Mouse (Mus musculus) heart, embryonic 15.5 days (tissue): ENCODE data around the gene Boc. TPM values are rescaled to one million over a fixed set of nuclear protein-coding genes. Genes with fewer than 3 reads are reported as not detected.
A peak's percentile ranks its signal among the peaks of the same experiment; 100 is the strongest.

ENCODE experiments used
- ATAC-seq: fragments of 200-750 bp; cut with Nextera tagmentation; replicated peaks from 2 replicates; pipeline ENCODE4 v1.8.0; 2017; ENCODE audit warnings: low read depth, moderate TSS enrichment; ENCODE audit not compliant: insufficient number of reproducible peaks, insufficient read depth, low FRiP score
- H3K27ac ChIP-seq: fragments of 300-500 bp; sonication (generic); 2 replicates; pipeline ENCODE4 v1.5.1; 2015; ENCODE audit warnings: mild to moderate bottlenecking, inconsistent platforms
- H3K27me3 ChIP-seq: fragments of 300-500 bp; sonication (generic); 2 replicates; pipeline ENCODE4 v1.6.1; 2015; ENCODE audit warnings: inconsistent platforms
- H3K36me3 ChIP-seq: fragments of 300-500 bp; sonication (generic); 2 replicates; pipeline ENCODE4 v1.6.1; 2015; ENCODE audit warnings: mild to moderate bottlenecking, inconsistent platforms
- H3K4me1 ChIP-seq: fragments of 300-500 bp; sonication (generic); replicated peaks from 2 replicates; pipeline ENCODE4 v1.6.1; 2015; ENCODE audit warnings: inconsistent platforms
- H3K4me2 ChIP-seq: fragments of 300-500 bp; sonication (generic); 2 replicates; pipeline ENCODE4 v1.6.1; 2015; ENCODE audit warnings: inconsistent platforms, mild to moderate bottlenecking, moderate library complexity
- H3K4me3 ChIP-seq: fragments of 300-500 bp; sonication (generic); 2 replicates; pipeline ENCODE4 v1.5.1; 2015; ENCODE audit warnings: mild to moderate bottlenecking, inconsistent platforms
- H3K9ac ChIP-seq: fragments of 300-500 bp; sonication (generic); 2 replicates; pipeline ENCODE4 v1.6.1; 2015; ENCODE audit warnings: mild to moderate bottlenecking, inconsistent platforms
- H3K9me3 ChIP-seq: fragments of 300-500 bp; sonication (generic); replicated peaks from 2 replicates; pipeline ENCODE4 v1.6.1; 2016; ENCODE audit warnings: inconsistent platforms
- WGBS: fragments of 180-500 bp; shearing (Covaris S2); methylation state at CpG from one replicate; pipeline ENCODE4 v1.1.7; 2015; ENCODE audit warnings: mixed read lengths; 5-methylcytosine and 5-hydroxymethylcytosine counted together
- polyA plus RNA-seq: library from polyadenylated mRNA; unstranded; fragments of >200 nt; fragmentation: Nextera tagmentation; extraction: Ambion mirVana; gene quantifications from 2 replicates; pipeline ENCODE4 v1.2.1, GENCODE M21; 2015

Gene Boc
- polyA plus RNA-seq: 7.7 and 14.0 TPM in 2 replicates

DNA sequence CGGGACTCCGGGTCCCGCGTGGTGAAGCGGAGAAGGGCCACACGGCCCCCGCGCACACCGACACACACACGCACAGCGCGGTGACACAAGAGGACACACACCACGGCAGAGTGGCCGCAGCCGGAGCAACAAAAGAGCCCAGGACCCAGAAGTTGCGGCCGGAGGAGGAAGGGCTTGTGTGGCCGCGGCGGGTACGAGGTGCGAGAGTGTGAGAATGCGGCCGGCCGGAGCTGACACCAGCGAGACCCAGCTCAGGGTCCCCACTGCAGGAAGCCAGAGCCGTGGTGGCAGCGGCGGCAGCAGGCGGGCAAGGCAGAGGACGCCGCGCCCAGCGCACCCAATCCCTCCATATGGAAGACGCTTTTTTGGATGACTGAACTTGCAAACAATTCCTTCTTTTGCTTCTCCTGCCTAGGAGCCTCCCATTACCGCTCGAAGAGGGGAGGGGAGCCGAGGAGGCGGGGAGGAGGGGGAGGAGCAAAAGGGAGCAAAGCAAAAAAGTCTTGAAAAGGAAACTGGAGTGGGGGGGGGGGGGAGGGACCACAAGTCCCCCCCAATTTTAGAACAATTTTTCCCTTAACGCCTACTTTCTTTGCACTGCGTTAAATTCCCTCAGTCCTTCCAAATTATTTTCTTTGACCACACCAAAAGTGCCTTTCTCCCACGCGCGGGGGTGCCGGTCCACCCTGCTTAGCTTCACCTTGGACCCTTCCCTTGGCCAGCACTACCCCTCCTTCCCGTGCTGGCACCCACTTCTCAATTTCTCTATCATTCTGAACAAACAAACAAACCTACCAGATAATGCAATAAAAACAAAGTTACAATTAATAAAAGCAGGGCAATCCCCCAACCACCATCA, at the start of gene Boc:
Gene Boc, minus strand, starts transcription at position 427 of the 859 bp plus-strand sequence.
- peak; percentile 59 for ATAC-seq
- peak within 1 kb of the TSS; percentile 90 for H3K9ac ChIP-seq
- peak within 1 kb of the TSS; percentile 91 for H3K27ac ChIP-seq
- WGBS: 0% methylated on average over 45 of the region's 46 CpGs
- H3K4me2 ChIP-seq: peak within 1 kb of the TSS; percentile 94
- peaks cover 6% of the 10 kb centered on the region; the same call in 1 of the 2 replicates for H3K4me1 ChIP-seq
- 0 out of 2 replicates have a peak, but pooled peaks cover 3% of the 10 kb centered on the region for H3K27me3 ChIP-seq
- no peaks in the 10 kb centered on the region for H3K9me3 ChIP-seq
- H3K4me3 ChIP-seq: peak within 1 kb of the TSS; percentile 93
- no peaks in the 10 kb centered on the region for H3K36me3 ChIP-seq

GRCm38 (mm10) chr16:44606643-44607042, 47.9 kb upstream of the Boc start:
- Histone ChIP-seq H3K9me3 (no peaks in the 10 kb centered on the region), H3K4me3 (no peak overlapping the region), H3K4me2 (no peak overlapping the region), H3K36me3 (no peaks in the 10 kb centered on the region), H3K27ac (no peak overlapping the region), H3K9ac (no peak overlapping the region), H3K4me1 (0 out of 2 replicates have a peak, but pooled peaks cover 2% of the 10 kb centered on the region), H3K27me3 (no peaks in the 10 kb centered on the region)
- ATAC-seq: no peak
- WGBS: 72% methylated on average over 1 of the region's 1 CpGs

GRCm38 (mm10) chr16:44604021-44604616, 45.4 kb upstream of the Boc start:
- 51% methylated on average over 9 of the region's 9 CpGs for WGBS
- Histone ChIP-seq H3K27me3 (no peaks in the 10 kb centered on the region), H3K36me3 (no peaks in the 10 kb centered on the region), H3K4me1 (0 out of 2 replicates have a peak, but pooled peaks cover 2% of the 10 kb centered on the region), H3K4me2 (no peak overlapping the region), H3K4me3 (no peak overlapping the region), H3K9ac (no peak overlapping the region), H3K27ac (no peak overlapping the region), H3K9me3 (no peaks in the 10 kb centered on the region)
- no peak for ATAC-seq

DNA sequence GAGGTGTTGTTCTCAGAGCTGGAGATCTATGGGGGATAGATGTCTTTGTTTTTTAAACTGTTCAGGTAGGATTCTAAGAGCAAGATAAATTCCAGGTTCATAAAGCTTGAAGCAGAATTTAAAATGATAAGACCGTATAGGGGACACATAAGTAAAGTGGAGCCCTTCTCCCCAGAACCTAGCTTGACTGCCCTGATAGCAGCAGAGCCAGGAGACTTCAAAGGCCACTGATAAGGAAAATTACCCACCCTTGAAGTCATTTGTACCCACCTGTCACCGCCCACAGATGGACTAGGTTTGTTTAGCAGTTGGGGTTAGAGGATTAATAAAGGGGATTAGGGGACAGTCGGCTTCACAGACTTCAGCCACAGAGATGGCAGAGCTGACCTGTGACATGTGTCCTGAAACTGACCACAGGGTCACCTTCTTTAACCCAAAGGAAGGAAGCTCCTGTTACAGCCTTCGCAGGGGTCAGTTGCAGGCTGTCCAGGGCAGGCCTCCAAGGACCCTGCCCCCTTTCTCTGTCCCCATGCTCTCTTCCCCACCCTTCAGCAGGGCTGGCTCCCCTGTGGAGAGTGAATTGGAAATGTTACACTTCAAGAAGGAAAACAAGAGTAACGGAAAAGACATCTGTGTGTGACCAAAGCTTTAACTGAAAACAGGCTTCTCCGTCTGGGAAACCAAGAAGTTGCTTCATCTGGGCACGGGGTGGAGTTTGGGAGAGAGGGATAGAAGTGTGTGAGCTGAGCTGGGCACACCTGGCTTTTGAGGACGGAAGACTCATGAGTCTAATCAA, 43.5 kb upstream of the Boc start:
- no peak overlapping the region for H3K27ac ChIP-seq
- 32% methylated on average over 8 of the region's 8 CpGs for WGBS
- no peak for ATAC-seq
- no peaks in the 10 kb centered on the region for H3K27me3 ChIP-seq
- H3K4me2 ChIP-seq: no peak overlapping the region
- no peaks in the 10 kb centered on the region for H3K36me3 ChIP-seq
- H3K4me3 ChIP-seq: no peak overlapping the region
- H3K9ac ChIP-seq: no peak overlapping the region
- no peaks in the 10 kb centered on the region for H3K9me3 ChIP-seq
- peaks cover 2% of the 10 kb centered on the region; the same call in 1 of the 2 replicates for H3K4me1 ChIP-seq

- ATAC-seq: no peak
Observed at GRCm38 (mm10) chr16:44601182-44601581, 42.5 kb upstream of the Boc start.

DNA sequence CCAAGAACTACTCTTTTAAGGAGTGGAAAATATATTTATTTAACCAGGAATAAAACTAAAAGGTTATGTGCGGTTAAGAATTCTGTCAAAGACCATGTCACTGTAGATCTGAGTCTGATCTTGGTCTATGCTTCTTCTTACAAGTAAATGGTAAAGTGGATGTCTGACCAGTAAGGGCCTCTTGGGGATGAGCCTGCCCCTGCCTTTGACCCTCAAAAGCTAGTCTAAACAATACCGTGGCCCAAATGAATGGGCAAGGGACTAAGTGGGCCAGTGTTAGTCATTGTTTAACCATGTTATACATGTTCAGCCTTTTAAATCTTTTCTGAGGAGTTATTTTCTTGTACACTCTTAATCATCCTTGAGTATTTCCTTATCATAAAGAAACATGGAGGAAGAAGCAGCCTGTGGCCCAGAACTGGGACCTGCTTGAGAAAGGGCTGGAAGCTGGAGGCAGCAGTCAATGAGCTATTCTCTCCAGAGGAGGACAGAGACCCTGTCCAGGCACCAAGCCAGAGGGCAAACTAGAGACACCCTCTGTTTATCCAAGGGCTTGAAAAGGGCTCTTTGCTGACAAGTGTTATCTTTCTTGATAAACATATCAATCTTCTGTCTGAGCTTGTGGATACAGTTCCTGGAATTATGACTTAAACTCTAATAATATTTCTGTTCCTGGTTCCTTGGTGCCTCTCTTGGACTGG, 38.6 kb upstream of the Boc start:
- H3K27ac ChIP-seq: no peak overlapping the region
- no peaks in the 10 kb centered on the region for H3K9me3 ChIP-seq
- H3K9ac ChIP-seq: no peak overlapping the region
- no peak for ATAC-seq
- peaks cover 2% of the 10 kb centered on the region; the same call in 1 of the 2 replicates for H3K4me1 ChIP-seq
- 76% methylated on average over 2 of the region's 2 CpGs for WGBS
- H3K4me2 ChIP-seq: no peak overlapping the region
- H3K4me3 ChIP-seq: no peak overlapping the region
- H3K36me3 ChIP-seq: no peaks in the 10 kb centered on the region
- no peaks in the 10 kb centered on the region for H3K27me3 ChIP-seq

More at GRCm38 (mm10) chr16:44601182-44601581, 42.5 kb upstream of the Boc start:
- Histone ChIP-seq H3K27me3 (no peaks in the 10 kb centered on the region), H3K4me3 (no peak overlapping the region), H3K9ac (no peak overlapping the region), H3K4me2 (no peak overlapping the region), H3K27ac (no peak overlapping the region), H3K4me1 (peaks cover 2% of the 10 kb centered on the region; the same call in 1 of the 2 replicates), H3K36me3 (no peaks in the 10 kb centered on the region), H3K9me3 (no peaks in the 10 kb centered on the region)
- WGBS: 61% methylated on average over 2 of the region's 2 CpGs

- Histone ChIP-seq H3K9ac (no peak overlapping the region), H3K9me3 (no peaks in the 10 kb centered on the region), H3K4me2 (no peak overlapping the region), H3K27me3 (no peaks in the 10 kb centered on the region), H3K27ac (no peak overlapping the region), H3K4me3 (no peak overlapping the region), H3K36me3 (no peaks in the 10 kb centered on the region), H3K4me1 (no peaks in the 10 kb centered on the region)
- no peak for ATAC-seq
- 64% methylated on average over 1 of the region's 1 CpGs for WGBS
Observed at GRCm38 (mm10) chr16:44589506-44589905, 30.8 kb upstream of the Boc start.

DNA sequence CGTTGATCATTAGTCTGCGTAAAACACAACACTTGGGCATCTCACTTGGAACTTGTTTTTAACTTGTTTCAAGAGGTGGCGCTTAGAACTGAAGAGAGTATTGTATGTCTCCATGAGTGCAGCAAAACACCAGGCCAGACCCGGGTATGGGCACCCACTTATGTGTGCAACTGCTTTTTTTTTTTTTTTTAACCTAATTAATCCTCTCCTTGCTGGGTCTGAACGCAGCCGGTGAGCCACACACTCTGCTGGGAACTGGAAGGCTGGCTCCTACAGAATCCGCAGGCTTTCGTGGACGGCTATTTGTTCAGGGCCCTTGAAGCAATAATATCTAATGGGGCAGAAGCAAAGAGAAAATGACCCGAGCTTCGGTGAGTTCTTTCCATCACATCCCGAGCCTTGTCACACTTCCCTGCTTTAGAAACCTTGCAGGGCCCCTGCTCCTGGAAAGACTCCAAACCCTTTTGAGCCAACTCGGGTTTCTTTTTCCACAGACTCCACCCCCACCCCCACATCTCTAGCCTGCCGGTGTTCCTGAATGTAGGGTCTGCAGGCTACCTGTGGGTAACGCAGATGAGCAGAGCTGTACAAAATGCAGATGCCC, 20.8 kb upstream of the Boc start:
- H3K36me3 ChIP-seq: no peaks in the 10 kb centered on the region
- no peak for ATAC-seq
- peak overlapping the region; percentile 17 for H3K4me3 ChIP-seq
- peak overlapping the region; percentile 62; the same call in 1 of the 2 replicates for H3K27ac ChIP-seq
- no peaks in the 10 kb centered on the region for H3K9me3 ChIP-seq
- no peaks in the 10 kb centered on the region for H3K27me3 ChIP-seq
- H3K9ac ChIP-seq: no peak overlapping the region
- peak overlapping the region; percentile 51 for H3K4me2 ChIP-seq
- whole genome bisulfite sequencing: 23% methylated on average over 15 of the region's 15 CpGs
- H3K4me1 ChIP-seq: peaks cover 8% of the 10 kb centered on the region; the same call in 1 of the 2 replicates

- Histone ChIP-seq H3K4me1 (peaks cover 8% of the 10 kb centered on the region; the same call in 1 of the 2 replicates), H3K27me3 (no peaks in the 10 kb centered on the region), H3K9ac (no peak overlapping the region), H3K9me3 (no peaks in the 10 kb centered on the region), H3K36me3 (no peaks in the 10 kb centered on the region), H3K4me2 (no peak overlapping the region), H3K27ac (no peak overlapping the region), H3K4me3 (no peak overlapping the region)
- no peak for ATAC-seq
- WGBS: 79% methylated on average over 1 of the region's 1 CpGs
Observed at GRCm38 (mm10) chr16:44578551-44578950, 19.9 kb upstream of the Boc start.

GRCm38 (mm10) chr16:44568056-44568455, 9.4 kb upstream of the Boc start:
- no peaks in the 10 kb centered on the region for H3K4me1 ChIP-seq
- no peak overlapping the region for H3K9ac ChIP-seq
- H3K36me3 ChIP-seq: no peaks in the 10 kb centered on the region
- no peak overlapping the region for H3K27ac ChIP-seq
- no peaks in the 10 kb centered on the region for H3K27me3 ChIP-seq
- no peak overlapping the region for H3K4me3 ChIP-seq
- no peaks in the 10 kb centered on the region for H3K9me3 ChIP-seq
- no peak for ATAC-seq
- no peak overlapping the region for H3K4me2 ChIP-seq
